Mouse (Mus musculus) megakaryocyte, embryonic 14.5 days (primary cell): ENCODE data around the gene Chst3.

Source experiments
- FLI1 ChIP-seq: IDR thresholded peaks from 2 replicates; pipeline ENCODE4 v1.6.1; 2012; ENCODE audit warnings: low read length, inconsistent platforms, mixed read lengths
- GATA1 ChIP-seq: IDR thresholded peaks from 3 replicates; pipeline ENCODE4 v1.6.1; 2012; ENCODE audit warnings: mixed read lengths, low read length, inconsistent platforms, borderline replicate concordance

DNA sequence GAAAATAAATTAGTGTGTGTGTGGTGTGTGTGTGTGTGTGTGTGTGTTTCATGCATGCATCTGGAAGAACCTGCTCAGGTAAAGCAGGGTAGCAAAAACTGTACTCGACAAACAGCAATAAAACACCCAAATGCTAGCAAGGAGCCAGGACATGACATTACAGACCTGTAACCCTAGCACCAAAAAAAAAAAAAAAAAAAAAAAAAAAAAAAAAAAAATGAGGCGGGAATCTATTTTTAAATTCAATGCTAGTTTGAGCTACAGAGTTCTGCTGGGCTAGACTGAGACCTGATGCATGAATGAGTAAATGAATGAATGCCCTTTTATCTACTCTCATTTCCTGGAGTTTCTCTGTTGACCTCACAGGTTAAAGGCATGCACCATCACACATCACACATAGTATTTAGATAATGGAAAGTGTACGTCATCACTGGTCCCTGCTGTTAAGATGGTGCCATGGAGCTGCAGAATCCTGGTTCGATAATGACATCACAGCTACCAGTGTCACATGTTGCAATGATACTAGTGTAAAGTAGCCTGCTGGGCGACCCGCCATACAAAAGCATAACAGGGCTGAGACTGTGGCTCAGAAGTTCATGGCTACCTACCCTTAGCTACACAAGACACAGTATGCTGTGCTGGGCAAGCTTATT lies 29.4 kb downstream of the Chst3 start:
- TF ChIP-seq GATA1: no peak
- no peak for TF ChIP-seq FLI1
